Mouse (Mus musculus) midbrain, embryonic 11.5 days (tissue): ENCODE measurements around the gene Smpd3. TPM values are rescaled to one million over a fixed set of nuclear protein-coding genes. Genes with fewer than 3 reads are reported as not detected.
"Not testable (repeated sequence)": the region's sequence is repeated elsewhere in the genome, so short reads cannot be mapped to it uniquely, and the experiment has no call there.

Experiments used
- ATAC-seq: fragments of 200-750 bp; cut with Nextera tagmentation; 2 replicates; pipeline ENCODE4 v1.8.0; 2017; ENCODE audit warnings: moderate TSS enrichment, moderate library complexity; ENCODE audit not compliant: low FRiP score
- DNase-seq: peaks from one replicate; pipeline ENCODE4 v3.0.0; 2015; ENCODE audit warnings: low spot score; ENCODE audit errors: missing footprints
- H3K27ac ChIP-seq: fragments of 300-500 bp; sonication (generic); 2 replicates; pipeline ENCODE4 v1.5.1; 2014; ENCODE audit warnings: low read depth, low read length
- H3K27me3 ChIP-seq: fragments of 300-500 bp; sonication (generic); 2 replicates; pipeline ENCODE4 v1.6.1; 2014; ENCODE audit warnings: mild to moderate bottlenecking, low read length, moderate library complexity, mixed read lengths; ENCODE audit not compliant: control insufficient read depth, insufficient read depth
- H3K36me3 ChIP-seq: fragments of 300-500 bp; sonication (generic); 2 replicates; pipeline ENCODE4 v1.6.1; 2014; ENCODE audit warnings: mild to moderate bottlenecking, low read length, moderate library complexity, mixed read lengths; ENCODE audit not compliant: control insufficient read depth, insufficient read depth
- H3K4me1 ChIP-seq: fragments of 300-500 bp; sonication (generic); 2 replicates; pipeline ENCODE4 v1.6.1; 2014; ENCODE audit warnings: low read length; ENCODE audit not compliant: control insufficient read depth, insufficient read depth
- H3K4me2 ChIP-seq: fragments of 300-500 bp; sonication (generic); 2 replicates; pipeline ENCODE4 v1.6.1; 2014; ENCODE audit warnings: mild to moderate bottlenecking, moderate library complexity
- H3K4me3 ChIP-seq: fragments of 300-500 bp; sonication (generic); 2 replicates; pipeline ENCODE4 v1.5.1; 2014; ENCODE audit warnings: low read depth, low read length
- H3K9ac ChIP-seq: fragments of 300-500 bp; sonication (generic); 2 replicates; pipeline ENCODE4 v1.6.1; 2014; ENCODE audit warnings: low read length
- H3K9me3 ChIP-seq: fragments of 300-500 bp; sonication (generic); 2 replicates; pipeline ENCODE4 v1.6.1; 2016; ENCODE audit warnings: low read length; ENCODE audit not compliant: control insufficient read depth
- WGBS: fragments of 180-500 bp; shearing (Covaris S2); extraction: QIAGEN DNeasy Blood & Tissue Kit; methylation state at CpG from one replicate; pipeline ENCODE4 v1.1.7; 2014; 5-methylcytosine and 5-hydroxymethylcytosine counted together
- polyA plus RNA-seq: library from polyadenylated mRNA; unstranded; fragments of >200 nt; fragmentation: Nextera tagmentation; extraction: Ambion mirVana; gene quantifications from 2 replicates; pipeline ENCODE4 v1.2.1, GENCODE M21; 2014

The Smpd3 gene
- polyA plus RNA-seq, 1 experiment from 2014 or later, result 10.3 TPM

- 83% methylated on average over 10 of the region's 10 CpGs for WGBS
- no peak for ATAC-seq
Measured at GRCm38 (mm10) chr8:106316506-106316905, 21.3 kb downstream of the Smpd3 start.

DNA sequence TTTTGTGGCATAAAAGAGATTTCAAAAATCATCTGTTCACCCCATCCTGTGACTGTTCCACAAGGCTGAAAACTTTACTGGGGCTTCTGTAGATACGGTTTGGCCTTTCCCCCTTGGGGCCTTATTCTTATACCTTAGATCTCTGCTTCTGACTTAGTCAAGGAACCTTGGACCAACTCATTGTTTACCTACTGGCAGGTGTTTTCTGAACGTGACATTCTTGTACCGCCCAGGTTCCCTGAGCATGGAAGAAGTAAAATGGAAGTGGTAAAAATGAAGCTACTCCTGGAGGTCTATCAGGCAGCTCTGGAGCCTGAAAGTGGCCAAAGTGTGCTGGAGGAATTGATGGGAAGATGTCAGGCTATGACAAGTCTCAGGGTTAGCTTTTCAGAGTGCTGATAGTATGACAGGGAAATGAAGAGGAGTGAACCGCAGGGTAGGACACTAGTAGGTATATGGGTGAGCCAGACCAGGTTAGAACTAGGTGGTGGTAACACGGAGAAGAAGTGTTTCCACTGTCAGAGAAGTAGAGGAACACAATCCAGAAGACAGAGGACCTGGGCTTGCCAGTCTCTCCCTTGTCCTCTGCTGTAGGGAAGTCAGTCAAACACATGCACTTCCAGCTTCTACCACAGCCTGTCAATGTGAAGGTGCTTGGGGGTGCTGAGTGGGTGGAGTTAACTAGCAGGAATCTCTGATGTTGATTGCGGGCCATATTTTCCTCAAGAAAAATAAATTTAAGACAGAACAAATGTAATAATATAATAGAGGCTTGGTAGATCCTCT is 22.2 kb downstream of the Smpd3 start:
- no peaks in the 10 kb centered on the region; the same call in 1 of the 2 replicates for H3K27me3 ChIP-seq
- H3K9ac ChIP-seq, result no peak overlapping the region
- no peak overlapping the region for H3K27ac ChIP-seq
- WGBS, result 90% methylated on average over 6 of the region's 6 CpGs
- DNase-seq, result no peak
- no peaks in the 10 kb centered on the region for H3K36me3 ChIP-seq
- no peak overlapping the region for H3K4me3 ChIP-seq
- no peak for ATAC-seq
- peaks cover 7% of the 10 kb centered on the region; the same call in 1 of the 2 replicates for H3K4me1 ChIP-seq
- H3K9me3 ChIP-seq, result no peaks in the 10 kb centered on the region
- no peak overlapping the region for H3K4me2 ChIP-seq

More at GRCm38 (mm10) chr8:106316506-106316905, 21.3 kb downstream of the Smpd3 start:
- peaks cover 7% of the 10 kb centered on the region for H3K4me1 ChIP-seq
- H3K4me3 ChIP-seq, result no peak overlapping the region
- H3K36me3 ChIP-seq, result no peaks in the 10 kb centered on the region
- no peak for DNase-seq
- H3K4me2 ChIP-seq, result no peak overlapping the region
- H3K27ac ChIP-seq, result no peak overlapping the region
- no peak overlapping the region for H3K9ac ChIP-seq
- H3K9me3 ChIP-seq, result no peaks in the 10 kb centered on the region
- no peaks in the 10 kb centered on the region; the same call in 1 of the 2 replicates for H3K27me3 ChIP-seq

DNA sequence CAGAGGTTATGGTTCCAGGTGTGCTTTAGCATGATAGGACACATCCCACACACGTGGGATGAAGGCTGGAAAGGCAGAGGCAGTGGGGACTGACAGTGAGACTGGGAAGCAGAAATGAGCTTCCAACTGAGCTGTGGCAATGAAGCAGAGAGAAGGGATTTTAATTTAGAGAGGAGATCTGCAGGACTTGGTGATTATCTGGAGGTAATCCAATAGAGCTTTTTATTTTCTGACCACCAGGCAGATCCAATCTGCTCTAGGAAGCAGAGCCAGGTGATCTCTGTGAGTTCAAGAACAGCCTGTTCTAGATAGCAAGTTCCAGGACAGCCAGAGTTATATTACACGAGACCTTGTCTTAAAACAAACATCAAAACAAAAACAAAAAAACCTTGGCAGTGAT is 24.0 kb downstream of the Smpd3 start:
- no peak overlapping the region for H3K27ac ChIP-seq
- 62% methylated on average over 2 of the region's 2 CpGs for WGBS
- no peak for DNase-seq
- H3K4me1 ChIP-seq, result peaks cover 7% of the 10 kb centered on the region; the same call in 1 of the 2 replicates
- H3K36me3 ChIP-seq, result no peaks in the 10 kb centered on the region
- H3K9ac ChIP-seq, result no peak overlapping the region
- H3K27me3 ChIP-seq, result no peaks in the 10 kb centered on the region; the same call in 1 of the 2 replicates
- no peaks in the 10 kb centered on the region for H3K9me3 ChIP-seq
- H3K4me3 ChIP-seq, result no peak overlapping the region
- no peak for ATAC-seq
- H3K4me2 ChIP-seq, result no peak overlapping the region

DNA sequence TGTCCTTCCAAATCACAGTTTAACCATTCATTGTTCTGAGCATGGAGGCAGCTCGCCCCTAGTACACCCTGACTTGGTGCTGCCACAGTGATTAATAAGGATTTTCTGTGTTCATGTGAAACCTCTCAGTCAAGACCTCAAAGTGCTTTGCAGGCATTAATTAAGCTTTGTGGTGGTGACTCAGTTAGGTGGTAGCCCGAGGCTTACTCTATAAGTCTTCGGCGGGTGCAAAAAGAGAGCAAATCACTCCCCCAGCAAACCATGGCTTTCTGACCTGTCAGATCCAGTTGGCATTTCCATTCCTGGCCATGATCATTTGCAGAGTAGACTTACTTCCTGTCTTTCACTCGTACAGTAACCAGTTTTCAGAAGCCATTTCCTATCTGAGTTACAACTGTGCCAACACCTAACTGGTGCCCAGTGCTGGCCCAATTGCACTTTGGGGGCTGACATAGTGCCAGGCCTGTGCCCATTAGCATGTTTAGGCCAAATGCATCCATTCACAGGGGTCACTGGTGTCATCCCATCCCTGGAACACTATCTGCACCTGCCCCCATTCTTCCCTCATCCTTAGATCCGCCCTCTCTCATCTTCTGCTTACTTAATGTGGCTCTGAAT is 24.6 kb downstream of the Smpd3 start:
- DNase-seq, result no peak
- H3K4me2 ChIP-seq, result no peak overlapping the region
- H3K27ac ChIP-seq, result no peak overlapping the region
- no peaks in the 10 kb centered on the region; the same call in 1 of the 2 replicates for H3K27me3 ChIP-seq
- H3K9ac ChIP-seq, result no peak overlapping the region
- no peak overlapping the region for H3K4me3 ChIP-seq
- H3K36me3 ChIP-seq, result no peaks in the 10 kb centered on the region
- no peak for ATAC-seq
- WGBS, result 86% methylated on average over 6 of the region's 6 CpGs
- H3K4me1 ChIP-seq, result peaks cover 7% of the 10 kb centered on the region; the same call in 1 of the 2 replicates
- H3K9me3 ChIP-seq, result no peaks in the 10 kb centered on the region

DNA sequence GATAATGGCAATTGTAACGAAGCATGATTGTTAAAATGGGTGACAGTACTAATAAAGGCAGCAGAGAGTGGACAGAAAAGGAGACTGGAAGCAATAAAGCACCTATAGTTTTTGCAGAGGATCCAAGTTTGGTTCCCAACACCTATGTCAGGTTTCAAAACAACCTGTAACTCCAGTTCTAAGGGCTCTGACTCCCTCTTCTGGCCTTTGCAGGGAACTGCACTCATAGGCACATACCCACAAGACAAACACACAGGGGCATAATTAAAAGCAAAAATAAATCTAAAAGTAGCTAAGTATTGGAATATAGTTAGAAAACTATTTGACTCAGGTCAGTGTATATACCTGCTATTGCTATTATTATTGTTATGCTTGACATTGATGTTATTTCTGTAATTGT is 25.8 kb downstream of the Smpd3 start:
- Histone ChIP-seq H3K4me1 (no peaks in the 10 kb centered on the region; the same call in 1 of the 2 replicates), H3K27ac (no peak overlapping the region), H3K9me3 (no peaks in the 10 kb centered on the region), H3K9ac (no peak overlapping the region), H3K4me3 (no peak overlapping the region), H3K4me2 (no peak overlapping the region), H3K36me3 (no peaks in the 10 kb centered on the region), H3K27me3 (no peaks in the 10 kb centered on the region; the same call in 1 of the 2 replicates)
- ATAC-seq (no peak), DNase-seq (no peak)
- WGBS, result 95% methylated on average over 1 of the region's 1 CpGs

- Histone ChIP-seq H3K4me2 (no peak overlapping the region), H3K27ac (no peak overlapping the region), H3K4me1 (no peaks in the 10 kb centered on the region), H3K4me3 (no peak overlapping the region), H3K27me3 (no peaks in the 10 kb centered on the region; the same call in 1 of the 2 replicates), H3K36me3 (no peaks in the 10 kb centered on the region), H3K9ac (no peak overlapping the region), H3K9me3 (no peaks in the 10 kb centered on the region)
- no peak for DNase-seq
- 93% methylated on average over 5 of the region's 5 CpGs for WGBS
- no peak for ATAC-seq
Measured at GRCm38 (mm10) chr8:106310026-106310652, 27.6 kb downstream of the Smpd3 start.

GRCm38 (mm10) chr8:106308082-106308786 is 29.6 kb downstream of the Smpd3 start:
- not testable (repeated sequence) for H3K9me3 ChIP-seq, H3K27me3 ChIP-seq, H3K36me3 ChIP-seq, ATAC-seq, H3K27ac ChIP-seq, H3K4me1 ChIP-seq, DNase-seq, H3K4me2 ChIP-seq, H3K9ac ChIP-seq, H3K4me3 ChIP-seq
- 89% methylated on average over 6 of the region's 6 CpGs for WGBS

- WGBS, result 88% methylated on average over 2 of the region's 2 CpGs
Measured at GRCm38 (mm10) chr8:106307586-106307985, 30.2 kb downstream of the Smpd3 start.

More at GRCm38 (mm10) chr8:106307586-106307985, 30.2 kb downstream of the Smpd3 start:
- H3K4me2 ChIP-seq, result no peak overlapping the region
- no peak for ATAC-seq
- H3K9ac ChIP-seq, result no peak overlapping the region
- no peak overlapping the region for H3K27ac ChIP-seq
- no peaks in the 10 kb centered on the region for H3K36me3 ChIP-seq
- H3K4me3 ChIP-seq, result no peak overlapping the region
- no peaks in the 10 kb centered on the region for H3K4me1 ChIP-seq
- no peaks in the 10 kb centered on the region for H3K9me3 ChIP-seq
- H3K27me3 ChIP-seq, result no peaks in the 10 kb centered on the region
- DNase-seq, result no peak
